Mouse (Mus musculus): ENCODE measurements around the gene Pcsk7.

DNA sequence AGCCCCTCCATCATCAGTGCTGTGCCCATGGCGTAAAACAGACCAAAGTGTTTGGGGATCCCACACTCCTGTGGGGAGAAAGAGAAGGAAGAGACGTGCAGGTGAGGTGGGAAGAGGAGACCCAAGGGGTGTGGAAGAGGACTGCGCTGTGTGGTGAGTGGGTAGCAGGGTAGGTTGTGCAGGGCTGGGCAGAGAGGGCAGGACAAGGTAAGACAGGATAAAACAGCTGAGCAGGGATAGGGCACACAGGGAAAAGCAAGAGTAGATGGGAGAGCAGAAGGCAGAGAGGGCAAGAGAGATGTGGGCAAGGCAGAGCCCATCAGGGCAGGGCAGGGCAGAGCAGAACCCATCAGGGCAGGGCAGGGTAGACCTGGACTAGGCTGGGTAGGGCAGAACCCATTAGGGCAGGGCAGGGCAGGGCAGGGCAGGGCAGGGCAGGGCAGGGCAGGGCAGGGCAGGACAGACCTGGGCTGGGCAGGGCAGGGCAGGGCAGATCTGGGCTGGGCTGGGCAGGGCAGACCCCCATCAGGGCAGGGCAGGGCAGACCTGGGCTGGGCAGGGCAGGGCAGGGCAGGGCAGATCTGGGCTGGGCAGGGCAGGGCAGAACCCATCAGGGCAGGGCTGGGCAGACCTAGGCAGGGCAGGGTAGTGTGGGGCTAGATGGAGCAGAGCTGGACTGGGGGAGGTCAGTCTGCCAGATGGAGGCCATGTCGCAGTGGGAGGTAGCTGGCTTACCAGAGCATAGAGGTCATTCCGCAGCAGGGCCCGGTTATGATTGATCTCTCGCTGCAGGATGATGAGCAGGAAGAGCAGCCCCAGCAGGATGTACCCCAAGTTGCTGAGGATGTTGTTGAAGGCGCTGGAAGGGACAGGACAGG is 37.6 kb downstream of the Pcsk7 start:
- TF ChIP-seq POLR2A (IDR thresholded peaks at IDR 0.05; ENCODE audit: insufficient read length, low read depth) (no peak), MYOD1 (IDR thresholded peaks at IDR 0.05; ENCODE audit: control insufficient read depth in 1 of 3, insufficient read length in 2 of 3, low read depth in 2 of 3) (no peak)

Data from myocyte (in vitro differentiated cells).